Mouse (Mus musculus): ENCODE data around the gene Ebf4. TPM values are rescaled to one million over a fixed set of nuclear protein-coding genes. Genes with fewer than 3 reads are reported as not detected.

The Ebf4 gene
- polyA plus RNA-seq, 1 experiment from 2014 or later, result 0.93 TPM

DNA sequence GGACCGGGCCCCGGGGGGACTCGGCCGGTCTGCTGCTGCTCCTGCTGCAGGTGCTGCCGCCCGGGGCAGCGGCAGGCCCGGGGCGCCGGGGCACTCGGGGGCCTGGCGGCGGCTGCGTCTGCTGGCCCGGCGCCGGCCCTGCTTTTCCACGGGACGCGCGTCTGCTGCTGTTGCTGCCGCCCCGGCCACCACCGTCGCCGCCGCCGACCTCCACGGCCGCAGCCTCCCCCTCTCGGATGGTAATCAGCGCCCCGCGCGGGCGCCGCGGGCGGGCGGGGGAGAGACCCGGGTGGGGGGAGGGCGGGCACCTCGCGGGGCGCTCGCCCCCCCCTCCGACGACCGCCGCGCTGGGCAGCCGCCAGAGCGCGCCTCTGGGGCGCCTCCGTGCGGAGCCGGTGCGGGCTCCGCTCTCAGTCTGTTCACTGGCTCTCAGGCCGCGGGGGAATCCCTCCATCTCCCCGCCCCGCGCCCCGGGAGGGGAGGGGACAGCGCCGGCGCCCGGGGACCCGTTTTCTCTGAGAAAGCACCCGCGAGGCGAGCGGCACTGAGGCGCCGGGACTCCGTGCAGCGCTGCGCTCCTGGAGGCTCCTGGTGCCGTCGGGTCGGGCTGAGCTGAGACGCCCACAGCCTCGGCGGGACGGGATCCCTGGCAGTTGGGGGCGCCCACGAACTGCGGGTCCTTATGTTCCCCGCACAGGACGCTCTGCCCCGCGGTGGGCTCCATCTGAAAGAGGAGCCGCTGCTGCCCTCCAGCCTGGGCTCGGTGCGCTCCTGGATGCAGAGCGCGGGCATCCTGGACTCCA is 563 bp downstream of the Ebf4 start:
- H3K4me1 ChIP-seq (ENCODE audit: control insufficient read depth in 2 of 2, insufficient read depth in 2 of 2, low read length in 2 of 2), result peaks cover 4 to 9% of the 10 kb centered on the region in 2 experiments; a peak in 3 of 4 replicates
- H3K27ac ChIP-seq (replicated peaks in 1 of 2; ENCODE audit: control insufficient read depth in 1 of 2, insufficient read depth in 1 of 2, low read depth in 2 of 2, low read length in 2 of 2), result no peak overlapping the region
- peak overlapping the region; percentile 60 to 65 for H3K4me3 ChIP-seq (ENCODE audit: control insufficient read depth in 1 of 2, insufficient read depth in 1 of 2, low read depth in 1 of 2, low read length in 2 of 2)
- peak; percentile 48; the same call in 1 of the 2 replicates for ATAC-seq (ENCODE audit: insufficient number of reproducible peaks, insufficient read depth, low FRiP score, low read depth)
- no peaks in the 10 kb centered on the region for H3K9me3 ChIP-seq (ENCODE audit: control insufficient read depth, low read length)
- under 1% methylated on average over 56 of the region's 99 CpGs for WGBS
- no peaks in the 10 kb centered on the region for H3K36me3 ChIP-seq (ENCODE audit: control insufficient read depth, insufficient read depth, low read length)
- peak overlapping the region; percentile 80 for H3K9ac ChIP-seq (ENCODE audit: low read length)
- H3K4me2 ChIP-seq (ENCODE audit: low read length), result peak overlapping the region; percentile 89
- H3K27me3 ChIP-seq (ENCODE audit: control insufficient read depth, insufficient read depth, low read length), result peaks cover 54% of the 10 kb centered on the region

DNA sequence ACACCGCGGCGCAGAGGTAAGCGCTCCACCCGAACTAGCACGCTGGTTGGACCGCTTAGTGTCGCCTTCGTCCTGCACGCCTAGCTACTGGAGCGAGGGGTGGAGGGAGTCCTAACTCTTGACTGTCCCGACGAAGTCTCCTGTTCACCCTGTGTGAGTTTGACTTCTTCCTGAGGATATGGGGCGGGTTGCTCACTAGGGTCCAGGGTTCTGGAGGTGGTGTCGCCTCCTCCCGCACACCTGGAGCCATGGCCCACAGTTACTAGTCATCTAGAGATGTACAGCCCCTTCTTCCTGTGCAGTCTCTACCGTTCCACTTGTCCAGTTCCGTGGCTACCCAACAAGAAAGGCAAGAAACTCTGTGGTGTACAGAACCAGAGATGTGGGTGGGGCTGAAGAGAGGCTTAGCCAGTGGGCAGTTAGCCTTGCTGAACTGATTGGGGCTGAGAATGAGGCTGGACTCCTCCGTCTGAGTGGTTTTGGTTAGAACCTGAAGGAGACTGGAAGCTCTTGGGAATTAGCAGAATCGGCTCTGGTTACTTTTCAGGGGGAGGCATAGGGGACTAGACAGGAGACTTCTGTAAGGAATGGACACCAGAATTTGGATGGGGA is 1.3 kb downstream of the Ebf4 start:
- H3K27ac ChIP-seq (replicated peaks in 1 of 2; ENCODE audit: control insufficient read depth in 1 of 2, insufficient read depth in 1 of 2, low read depth in 2 of 2, low read length in 2 of 2), result no peak overlapping the region
- H3K27me3 ChIP-seq (ENCODE audit: control insufficient read depth, insufficient read depth, low read length), result peaks cover 54% of the 10 kb centered on the region
- peaks cover 4 to 9% of the 10 kb centered on the region in 2 experiments; a peak in 3 of 4 replicates for H3K4me1 ChIP-seq (ENCODE audit: control insufficient read depth in 2 of 2, insufficient read depth in 2 of 2, low read length in 2 of 2)
- no peaks in the 10 kb centered on the region for H3K36me3 ChIP-seq (ENCODE audit: control insufficient read depth, insufficient read depth, low read length)
- H3K9me3 ChIP-seq (ENCODE audit: control insufficient read depth, low read length), result no peaks in the 10 kb centered on the region
- WGBS, result 5% methylated on average over 20 of the region's 20 CpGs
- H3K4me2 ChIP-seq (ENCODE audit: low read length), result peak overlapping the region; percentile 89
- peak overlapping the region; percentile 80 for H3K9ac ChIP-seq (ENCODE audit: low read length)
- ATAC-seq (ENCODE audit: insufficient number of reproducible peaks, insufficient read depth, low FRiP score, low read depth), result 0 out of 2 replicates have a peak, but pooled peaks have one; percentile 3
- H3K4me3 ChIP-seq (ENCODE audit: control insufficient read depth in 1 of 2, insufficient read depth in 1 of 2, low read depth in 1 of 2, low read length in 2 of 2), result peak overlapping the region; percentile 60 to 65

DNA sequence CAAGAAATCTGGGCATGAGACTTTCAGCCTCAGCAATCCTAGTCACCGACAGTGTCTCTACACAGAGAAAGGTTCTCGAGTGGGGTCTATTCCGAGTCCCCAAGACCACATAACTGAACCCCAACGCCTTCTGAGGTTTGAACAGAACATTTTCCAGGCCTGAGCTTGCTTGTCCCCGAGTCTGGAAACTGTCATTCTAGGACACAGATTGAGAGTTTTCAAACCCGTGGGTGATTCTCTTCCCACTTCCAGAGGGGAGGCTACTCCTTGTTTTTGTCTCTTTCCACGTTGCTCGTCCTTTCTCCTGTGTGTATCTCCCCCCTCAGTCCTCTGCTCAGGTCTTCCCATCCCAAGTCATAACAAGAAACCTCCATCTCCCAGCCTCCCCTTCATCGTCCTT is 2.6 kb downstream of the Ebf4 start:
- no peaks in the 10 kb centered on the region for H3K9me3 ChIP-seq (ENCODE audit: control insufficient read depth, low read length)
- ATAC-seq (ENCODE audit: insufficient number of reproducible peaks, insufficient read depth, low FRiP score, low read depth), result no peak
- no peak overlapping the region for H3K4me2 ChIP-seq (ENCODE audit: low read length)
- no peak overlapping the region for H3K9ac ChIP-seq (ENCODE audit: low read length)
- WGBS, result 71% methylated on average over 9 of the region's 9 CpGs
- no peak overlapping the region for H3K4me3 ChIP-seq (ENCODE audit: control insufficient read depth in 1 of 2, insufficient read depth in 1 of 2, low read depth in 1 of 2, low read length in 2 of 2)
- H3K27me3 ChIP-seq (ENCODE audit: control insufficient read depth, insufficient read depth, low read length), result peaks cover 51% of the 10 kb centered on the region
- H3K36me3 ChIP-seq (ENCODE audit: control insufficient read depth, insufficient read depth, low read length), result no peaks in the 10 kb centered on the region
- H3K27ac ChIP-seq (replicated peaks in 1 of 2; ENCODE audit: control insufficient read depth in 1 of 2, insufficient read depth in 1 of 2, low read depth in 2 of 2, low read length in 2 of 2), result no peak overlapping the region
- peaks cover 4 to 9% of the 10 kb centered on the region in 2 experiments; a peak in 3 of 4 replicates for H3K4me1 ChIP-seq (ENCODE audit: control insufficient read depth in 2 of 2, insufficient read depth in 2 of 2, low read length in 2 of 2)

DNA sequence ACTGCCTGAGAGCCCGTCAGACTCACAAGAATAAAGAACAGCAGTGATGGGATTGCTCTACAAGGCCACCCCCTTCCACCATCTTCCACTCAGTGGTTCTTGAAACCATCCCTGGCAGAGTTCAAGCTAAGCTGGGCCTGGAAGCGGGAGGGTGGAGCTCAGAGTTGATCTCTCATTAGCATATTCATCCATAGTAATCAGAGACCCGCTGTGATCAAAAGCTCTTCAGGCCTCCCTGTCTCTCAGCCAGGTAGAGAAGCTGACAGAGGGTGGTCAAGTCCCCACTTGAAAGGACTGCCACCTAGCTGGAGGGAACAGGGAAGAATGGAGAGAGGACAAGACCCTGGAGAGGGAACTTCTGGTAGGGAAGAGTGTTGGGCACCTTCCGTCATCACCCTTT is 8.0 kb downstream of the Ebf4 start:
- Histone ChIP-seq H3K36me3 (ENCODE audit: control insufficient read depth, insufficient read depth, low read length) (0 out of 2 replicates have a peak, but pooled peaks cover 3% of the 10 kb centered on the region), H3K27me3 (ENCODE audit: control insufficient read depth, insufficient read depth, low read length) (peaks cover 8% of the 10 kb centered on the region; the same call in 1 of the 2 replicates), H3K27ac (replicated peaks in 1 of 2; ENCODE audit: control insufficient read depth in 1 of 2, insufficient read depth in 1 of 2, low read depth in 2 of 2, low read length in 2 of 2) (no peak overlapping the region), H3K4me1 (ENCODE audit: control insufficient read depth in 2 of 2, insufficient read depth in 2 of 2, low read length in 2 of 2) (no peaks in the 10 kb centered on the region), H3K4me3 (ENCODE audit: control insufficient read depth in 1 of 2, insufficient read depth in 1 of 2, low read depth in 1 of 2, low read length in 2 of 2) (no peak overlapping the region), H3K9ac (ENCODE audit: low read length) (no peak overlapping the region), H3K9me3 (ENCODE audit: control insufficient read depth, low read length) (no peaks in the 10 kb centered on the region), H3K4me2 (ENCODE audit: low read length) (no peak overlapping the region)
- ATAC-seq (ENCODE audit: insufficient number of reproducible peaks, insufficient read depth, low FRiP score, low read depth), result no peak
- WGBS, result 51% methylated on average over 4 of the region's 4 CpGs

DNA sequence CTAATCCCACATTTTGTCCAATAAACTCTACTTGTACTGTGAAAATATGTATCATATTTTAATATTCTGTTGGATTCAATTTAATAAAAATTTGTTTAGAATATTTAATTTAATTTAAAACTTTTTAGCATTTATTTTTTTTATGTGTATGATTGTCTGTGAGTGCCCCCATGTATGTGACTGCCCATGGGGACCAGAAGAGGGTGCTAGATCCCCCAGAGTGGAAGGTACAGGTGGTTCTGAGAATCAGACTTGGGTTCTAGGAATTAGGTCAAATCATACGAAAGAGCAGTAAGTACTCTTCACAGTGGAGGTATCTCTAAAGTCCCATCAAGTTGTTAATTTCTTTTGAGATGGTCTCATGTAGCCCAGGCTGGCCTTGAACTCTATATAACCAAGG is 32.1 kb downstream of the Ebf4 start:
- H3K4me3 ChIP-seq (ENCODE audit: control insufficient read depth in 1 of 2, insufficient read depth in 1 of 2, low read depth in 1 of 2, low read length in 2 of 2), result no peak overlapping the region
- no peaks in the 10 kb centered on the region for H3K27me3 ChIP-seq (ENCODE audit: control insufficient read depth, insufficient read depth, low read length)
- no peak overlapping the region for H3K27ac ChIP-seq (replicated peaks in 1 of 2; ENCODE audit: control insufficient read depth in 1 of 2, insufficient read depth in 1 of 2, low read depth in 2 of 2, low read length in 2 of 2)
- no peak for ATAC-seq (ENCODE audit: insufficient number of reproducible peaks, insufficient read depth, low FRiP score, low read depth)
- 74% methylated on average over 1 of the region's 1 CpGs for WGBS
- no peak overlapping the region for H3K4me2 ChIP-seq (ENCODE audit: low read length)
- H3K9me3 ChIP-seq (ENCODE audit: control insufficient read depth, low read length), result no peaks in the 10 kb centered on the region
- H3K36me3 ChIP-seq (ENCODE audit: control insufficient read depth, insufficient read depth, low read length), result no peaks in the 10 kb centered on the region
- H3K4me1 ChIP-seq (ENCODE audit: control insufficient read depth in 2 of 2, insufficient read depth in 2 of 2, low read length in 2 of 2), result no peaks in the 10 kb centered on the region
- H3K9ac ChIP-seq (ENCODE audit: low read length), result no peak overlapping the region

DNA sequence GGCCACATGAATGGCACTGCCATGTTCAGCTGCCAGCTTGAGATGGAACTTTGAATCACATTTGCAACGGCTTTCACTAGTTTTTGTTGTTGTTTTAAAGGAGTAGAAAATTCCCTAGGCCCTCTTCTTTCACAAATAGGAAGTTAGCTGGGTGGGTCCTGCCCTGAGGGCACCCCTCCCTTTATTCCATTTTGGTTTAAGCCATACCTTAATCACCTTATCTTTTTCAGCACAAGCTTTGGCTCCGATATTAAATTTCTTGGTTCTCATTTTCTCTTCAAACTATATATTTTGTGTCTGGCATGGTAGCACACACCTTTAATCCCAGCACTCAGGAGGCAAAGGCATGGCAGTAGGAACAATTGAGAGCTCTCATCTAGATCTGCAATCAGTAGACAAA is 34.5 kb downstream of the Ebf4 start:
- H3K4me2 ChIP-seq (ENCODE audit: low read length), result no peak overlapping the region
- no peaks in the 10 kb centered on the region for H3K4me1 ChIP-seq (ENCODE audit: control insufficient read depth in 2 of 2, insufficient read depth in 2 of 2, low read length in 2 of 2)
- 78% methylated on average over 2 of the region's 2 CpGs for WGBS
- no peak overlapping the region for H3K4me3 ChIP-seq (ENCODE audit: control insufficient read depth in 1 of 2, insufficient read depth in 1 of 2, low read depth in 1 of 2, low read length in 2 of 2)
- no peak overlapping the region for H3K27ac ChIP-seq (replicated peaks in 1 of 2; ENCODE audit: control insufficient read depth in 1 of 2, insufficient read depth in 1 of 2, low read depth in 2 of 2, low read length in 2 of 2)
- H3K36me3 ChIP-seq (ENCODE audit: control insufficient read depth, insufficient read depth, low read length), result no peaks in the 10 kb centered on the region
- no peak for ATAC-seq (ENCODE audit: insufficient number of reproducible peaks, insufficient read depth, low FRiP score, low read depth)
- no peak overlapping the region for H3K9ac ChIP-seq (ENCODE audit: low read length)
- no peaks in the 10 kb centered on the region for H3K27me3 ChIP-seq (ENCODE audit: control insufficient read depth, insufficient read depth, low read length)
- H3K9me3 ChIP-seq (ENCODE audit: control insufficient read depth, low read length), result no peaks in the 10 kb centered on the region

DNA sequence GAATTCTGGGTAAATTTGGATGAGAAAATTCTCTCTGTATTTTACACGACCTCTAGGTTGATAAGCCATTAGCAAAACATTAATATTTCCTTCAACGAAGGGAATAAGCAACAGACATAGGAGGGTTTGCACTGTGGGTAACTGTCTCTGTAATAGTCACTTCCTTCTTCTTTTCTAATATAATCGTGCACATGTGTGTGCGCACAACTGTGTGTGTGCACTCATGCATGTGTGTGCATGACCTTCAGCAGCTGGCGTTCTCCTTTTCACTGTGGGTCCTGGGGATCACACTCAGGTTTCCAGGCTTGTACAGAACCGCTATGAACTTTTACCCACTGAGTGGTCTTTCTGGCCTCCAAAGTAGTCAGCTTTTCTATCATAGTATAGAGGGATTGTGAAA is 40.1 kb downstream of the Ebf4 start:
- Histone ChIP-seq H3K27me3 (ENCODE audit: control insufficient read depth, insufficient read depth, low read length) (0 out of 2 replicates have a peak, but pooled peaks cover 3% of the 10 kb centered on the region), H3K36me3 (ENCODE audit: control insufficient read depth, insufficient read depth, low read length) (no peaks in the 10 kb centered on the region), H3K4me1 (ENCODE audit: control insufficient read depth in 2 of 2, insufficient read depth in 2 of 2, low read length in 2 of 2) (no peaks in the 10 kb centered on the region), H3K9ac (ENCODE audit: low read length) (no peak overlapping the region), H3K27ac (replicated peaks in 1 of 2; ENCODE audit: control insufficient read depth in 1 of 2, insufficient read depth in 1 of 2, low read depth in 2 of 2, low read length in 2 of 2) (no peak overlapping the region), H3K4me2 (ENCODE audit: low read length) (no peak overlapping the region), H3K9me3 (ENCODE audit: control insufficient read depth, low read length) (no peaks in the 10 kb centered on the region), H3K4me3 (ENCODE audit: control insufficient read depth in 1 of 2, insufficient read depth in 1 of 2, low read depth in 1 of 2, low read length in 2 of 2) (no peak overlapping the region)
- 82% methylated on average over 6 of the region's 6 CpGs for WGBS
- ATAC-seq (ENCODE audit: insufficient number of reproducible peaks, insufficient read depth, low FRiP score, low read depth), result no peak
